Mouse (Mus musculus): ENCODE measurements around the gene Slc22a3. TPM values are rescaled to one million over a fixed set of nuclear protein-coding genes. Genes with fewer than 3 reads are reported as not detected.
A peak's percentile ranks its signal among the peaks of the same experiment; 100 is the strongest.

The Slc22a3 gene
- polyA plus RNA-seq, 2 experiments: 0.56 to 0.97 TPM

DNA sequence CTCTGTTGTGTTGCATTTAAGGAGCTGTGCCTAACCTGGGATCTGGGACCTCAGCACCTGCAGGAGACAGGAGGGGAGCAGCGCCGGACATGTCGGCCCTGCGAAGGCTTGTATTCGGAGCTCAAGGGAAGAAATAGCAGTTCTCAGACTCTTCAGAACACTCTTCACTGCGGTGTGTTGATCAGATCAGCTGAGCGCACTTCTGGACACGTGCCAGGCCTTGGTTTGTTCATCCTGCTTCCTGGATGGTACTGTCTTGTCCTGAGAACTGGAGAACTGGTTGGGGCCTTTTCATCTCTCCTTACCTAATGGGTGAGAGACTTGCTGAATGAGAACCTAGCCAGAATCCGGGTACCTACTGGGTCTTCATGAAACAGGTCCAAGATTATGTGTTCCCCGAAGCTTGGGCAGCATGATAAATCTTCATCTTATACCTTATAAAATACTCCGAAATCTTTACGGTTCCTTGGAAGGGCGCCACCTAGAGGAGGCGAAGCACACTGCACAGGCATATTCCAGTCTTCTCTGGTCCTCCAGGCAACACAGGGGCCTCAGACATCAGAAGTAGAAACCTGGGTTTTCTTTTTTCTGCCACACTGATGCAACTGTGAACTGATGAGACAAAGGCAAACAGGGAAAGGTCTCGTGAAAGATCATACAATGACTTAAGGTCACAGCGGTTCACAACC, 86.5 kb downstream of the Slc22a3 start:
- no peak for TF ChIP-seq EP300 (IDR thresholded peaks at IDR 0.05; ENCODE audit: low read depth)
- TF ChIP-seq CTCF (IDR thresholded peaks at IDR 0.05; ENCODE audit: low read depth): peak; percentile 78
- ATAC-seq (ENCODE audit: insufficient read depth) (no peak), DNase-seq (ENCODE audit: low read depth in 3 of 3, low spot score in 3 of 3) (no peak)
- Histone ChIP-seq H3K9me3 (ENCODE audit: control insufficient read depth, low read length) (no peaks in the 10 kb centered on the region), H3K27me3 (ENCODE audit: control insufficient read depth, insufficient read depth, low read length) (no peaks in the 10 kb centered on the region), H3K36me3 (replicated peaks; ENCODE audit: control insufficient read depth, insufficient read depth, low read depth) (no peaks in the 10 kb centered on the region), H3K4me3 (ENCODE audit: insufficient read depth in 1 of 2, low read depth in 2 of 2, low read length in 2 of 2) (no peak overlapping the region), H3K4me1 (replicated peaks; ENCODE audit: control insufficient read depth in 2 of 2, insufficient read depth in 2 of 2, low read length in 1 of 2) (no peaks in the 10 kb centered on the region), H3K27ac (no peak overlapping the region), H3K9ac (replicated peaks) (no peak overlapping the region), H3K4me2 (ENCODE audit: low read depth) (no peak overlapping the region)
- 55% methylated on average over 16 of the region's 16 CpGs for WGBS (ENCODE audit: insufficient replicate concordance)

DNA sequence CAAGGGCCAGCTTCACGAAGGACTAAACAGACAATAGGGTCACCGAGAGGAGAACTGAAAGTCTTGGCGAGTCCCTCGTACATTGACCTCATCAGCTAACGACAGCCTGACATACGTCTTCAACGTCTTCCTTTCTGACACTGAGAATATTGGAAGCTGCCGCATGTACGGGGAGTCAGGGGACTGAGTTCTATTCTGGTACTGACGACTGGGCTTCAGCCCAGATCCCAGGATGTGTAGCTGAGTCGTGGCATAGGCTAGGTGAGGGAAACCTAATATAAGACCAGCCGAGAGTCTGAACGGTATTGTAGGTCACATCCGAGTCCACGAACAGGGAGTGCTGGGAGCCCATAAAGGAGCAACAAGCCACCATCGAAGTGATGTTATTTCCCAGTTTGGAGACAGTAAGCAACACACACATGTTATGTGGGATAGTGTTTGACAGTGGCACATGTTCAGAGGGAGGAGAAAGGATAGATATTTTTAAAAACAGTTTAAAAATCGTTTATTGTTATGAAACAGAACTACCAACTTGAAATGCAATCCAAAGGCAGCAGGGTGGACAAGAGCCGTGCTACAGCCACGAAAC, 87.9 kb downstream of the Slc22a3 start:
- Histone ChIP-seq H3K9me3 (ENCODE audit: control insufficient read depth, low read length) (no peaks in the 10 kb centered on the region), H3K9ac (replicated peaks) (no peak overlapping the region), H3K4me3 (ENCODE audit: insufficient read depth in 1 of 2, low read depth in 2 of 2, low read length in 2 of 2) (no peak overlapping the region), H3K4me2 (ENCODE audit: low read depth) (no peak overlapping the region), H3K36me3 (replicated peaks; ENCODE audit: control insufficient read depth, insufficient read depth, low read depth) (no peaks in the 10 kb centered on the region), H3K27me3 (ENCODE audit: control insufficient read depth, insufficient read depth, low read length) (no peaks in the 10 kb centered on the region), H3K4me1 (replicated peaks; ENCODE audit: control insufficient read depth in 2 of 2, insufficient read depth in 2 of 2, low read length in 1 of 2) (peaks cover 0 to 6% of the 10 kb centered on the region in 2 experiments; a peak in 2 of 4 replicates), H3K27ac (no peak overlapping the region)
- WGBS (ENCODE audit: insufficient replicate concordance): 62% methylated on average over 19 of the region's 19 CpGs
- TF ChIP-seq CTCF (IDR thresholded peaks at IDR 0.05; ENCODE audit: low read depth): no peak
- TF ChIP-seq EP300 (IDR thresholded peaks at IDR 0.05; ENCODE audit: low read depth): no peak
- ATAC-seq (ENCODE audit: insufficient read depth) (no peak), DNase-seq (ENCODE audit: low read depth in 3 of 3, low spot score in 3 of 3) (no peak)

DNA sequence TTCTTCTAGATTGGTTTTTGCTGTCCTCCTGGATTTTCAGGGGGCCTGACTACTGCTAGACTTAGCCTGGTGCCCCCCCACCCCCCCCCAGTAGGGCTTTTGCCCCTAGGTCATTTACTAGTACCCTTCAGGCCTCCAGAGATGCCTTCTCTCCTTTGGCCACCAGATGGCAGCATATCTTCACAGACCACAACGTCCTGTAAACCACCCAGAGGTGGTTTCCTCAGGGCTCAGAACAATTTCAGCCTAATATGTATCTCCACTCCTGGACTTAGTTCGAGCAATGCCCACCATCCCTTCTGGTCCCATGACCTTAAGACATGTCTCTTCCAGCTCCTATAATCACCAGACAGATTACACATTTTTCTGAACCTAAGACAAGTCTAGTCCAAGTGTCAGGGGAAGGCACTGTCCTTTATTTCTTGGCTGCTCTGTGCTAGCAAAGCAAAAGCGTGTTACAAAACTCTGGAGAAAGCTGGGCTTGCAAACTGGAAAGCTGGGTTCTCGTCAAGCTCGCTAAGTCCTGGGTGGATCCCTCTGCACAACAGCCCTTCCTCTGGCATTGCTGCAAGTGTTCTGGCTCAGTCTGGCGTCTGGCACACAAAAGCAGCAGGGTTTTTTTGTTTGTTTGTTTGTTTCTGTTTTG, 91.1 kb downstream of the Slc22a3 start:
- Histone ChIP-seq H3K4me1 (replicated peaks; ENCODE audit: control insufficient read depth in 2 of 2, insufficient read depth in 2 of 2, low read length in 1 of 2) (peaks cover 0 to 6% of the 10 kb centered on the region in 2 experiments; a peak in 2 of 4 replicates), H3K36me3 (replicated peaks; ENCODE audit: control insufficient read depth, insufficient read depth, low read depth) (no peaks in the 10 kb centered on the region), H3K9ac (replicated peaks) (no peak overlapping the region), H3K4me2 (ENCODE audit: low read depth) (no peak overlapping the region), H3K27me3 (ENCODE audit: control insufficient read depth, insufficient read depth, low read length) (no peaks in the 10 kb centered on the region), H3K27ac (no peak overlapping the region), H3K4me3 (ENCODE audit: insufficient read depth in 1 of 2, low read depth in 2 of 2, low read length in 2 of 2) (no peak overlapping the region), H3K9me3 (ENCODE audit: control insufficient read depth, low read length) (no peaks in the 10 kb centered on the region)
- WGBS (ENCODE audit: insufficient replicate concordance): 32% methylated on average over 6 of the region's 6 CpGs
- peak; percentile 27 to 40 (median 28) for DNase-seq (ENCODE audit: low read depth in 3 of 3, low spot score in 3 of 3)
- no peak for ATAC-seq (ENCODE audit: insufficient read depth)
- TF ChIP-seq CTCF (IDR thresholded peaks at IDR 0.05; ENCODE audit: low read depth) (peak; percentile 84), EP300 (IDR thresholded peaks at IDR 0.05; ENCODE audit: low read depth) (no peak)

DNA sequence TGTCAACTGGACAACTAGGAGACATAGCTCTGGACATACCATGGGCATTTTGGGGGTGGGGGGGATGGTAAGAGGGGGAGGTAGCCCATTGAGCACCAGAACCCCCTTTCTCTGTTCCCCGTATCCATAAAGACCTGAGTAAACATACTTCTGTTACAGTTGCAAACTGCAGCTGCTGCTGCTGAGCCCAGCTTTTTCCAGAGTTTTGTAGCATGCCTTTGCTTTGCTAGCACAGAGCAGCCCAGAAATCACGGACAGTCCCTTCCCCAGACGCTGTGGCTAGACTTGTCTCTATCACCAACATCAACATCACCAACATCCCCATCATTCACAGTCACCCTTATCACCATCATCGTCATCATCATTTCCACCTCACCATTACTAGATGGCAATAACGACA, 91.8 kb downstream of the Slc22a3 start:
- Histone ChIP-seq H3K9me3 (ENCODE audit: control insufficient read depth, low read length) (no peaks in the 10 kb centered on the region), H3K4me3 (ENCODE audit: insufficient read depth in 1 of 2, low read depth in 2 of 2, low read length in 2 of 2) (no peak overlapping the region), H3K27ac (no peak overlapping the region), H3K27me3 (ENCODE audit: control insufficient read depth, insufficient read depth, low read length) (no peaks in the 10 kb centered on the region), H3K4me2 (ENCODE audit: low read depth) (no peak overlapping the region), H3K36me3 (replicated peaks; ENCODE audit: control insufficient read depth, insufficient read depth, low read depth) (no peaks in the 10 kb centered on the region), H3K4me1 (replicated peaks; ENCODE audit: control insufficient read depth in 2 of 2, insufficient read depth in 2 of 2, low read length in 1 of 2) (peaks cover 0 to 6% of the 10 kb centered on the region in 2 experiments; a peak in 2 of 4 replicates), H3K9ac (replicated peaks) (no peak overlapping the region)
- WGBS (ENCODE audit: insufficient replicate concordance): 50% methylated on average over 5 of the region's 5 CpGs
- no peak for DNase-seq (ENCODE audit: low read depth in 3 of 3, low spot score in 3 of 3)
- TF ChIP-seq CTCF (IDR thresholded peaks at IDR 0.05; ENCODE audit: low read depth) (no peak), EP300 (IDR thresholded peaks at IDR 0.05; ENCODE audit: low read depth) (no peak)
- ATAC-seq (ENCODE audit: insufficient read depth): no peak
